Mouse (Mus musculus): ENCODE measurements around the gene Cped1. TPM values are rescaled to one million over a fixed set of nuclear protein-coding genes. Genes with fewer than 3 reads are reported as not detected.

The Cped1 gene
- 3.8 TPM for polyA plus RNA-seq (2015; fragmentation: Illumina TruSeq; extraction: RNeasy Lipid Tissue Mini Kit (QIAGEN cat#74804); ENCODE audit: insufficient read depth, low read depth, low replicate concordance)

DNA sequence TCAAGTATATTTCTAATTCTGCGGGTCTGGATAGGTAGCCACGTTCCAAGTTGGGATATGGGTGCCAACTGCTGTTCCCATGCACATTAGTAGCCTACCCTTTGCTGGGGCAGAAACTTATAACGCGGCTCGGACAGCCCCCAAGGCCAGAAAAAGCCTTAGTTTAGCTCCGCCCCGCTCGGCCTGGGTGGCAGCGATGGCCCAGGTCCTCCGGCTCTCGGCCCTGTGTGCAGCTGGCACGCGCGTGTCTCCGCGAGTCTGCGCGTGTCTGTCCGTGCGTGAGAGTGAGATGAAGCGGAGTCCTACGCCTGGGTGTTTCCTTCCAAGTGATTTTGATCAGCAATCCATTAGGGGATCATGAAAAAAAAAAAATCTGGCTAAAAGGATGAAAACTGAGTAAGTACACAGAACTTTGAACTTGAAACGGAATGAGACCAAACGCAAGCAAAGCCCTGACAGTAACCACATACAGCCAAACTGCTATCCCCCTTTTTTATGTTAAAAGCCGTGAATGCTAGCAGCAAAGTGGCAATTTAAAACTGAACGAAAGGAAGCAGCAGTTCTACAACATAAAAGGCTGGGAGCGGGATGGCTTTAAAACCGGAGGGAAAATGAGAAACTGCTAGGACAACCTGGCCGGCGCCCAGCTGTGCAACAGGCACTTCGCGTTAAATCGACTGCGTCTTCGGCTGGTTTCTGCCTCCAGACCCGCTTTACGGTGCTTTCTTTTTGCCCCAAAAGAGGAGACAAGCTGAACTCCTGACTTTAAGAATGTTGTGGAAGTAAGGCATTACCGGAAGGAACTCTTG is at the start of gene Cped1:
Gene Cped1, plus strand, starts transcription at position 185 of the 809 bp plus-strand sequence.

DNA sequence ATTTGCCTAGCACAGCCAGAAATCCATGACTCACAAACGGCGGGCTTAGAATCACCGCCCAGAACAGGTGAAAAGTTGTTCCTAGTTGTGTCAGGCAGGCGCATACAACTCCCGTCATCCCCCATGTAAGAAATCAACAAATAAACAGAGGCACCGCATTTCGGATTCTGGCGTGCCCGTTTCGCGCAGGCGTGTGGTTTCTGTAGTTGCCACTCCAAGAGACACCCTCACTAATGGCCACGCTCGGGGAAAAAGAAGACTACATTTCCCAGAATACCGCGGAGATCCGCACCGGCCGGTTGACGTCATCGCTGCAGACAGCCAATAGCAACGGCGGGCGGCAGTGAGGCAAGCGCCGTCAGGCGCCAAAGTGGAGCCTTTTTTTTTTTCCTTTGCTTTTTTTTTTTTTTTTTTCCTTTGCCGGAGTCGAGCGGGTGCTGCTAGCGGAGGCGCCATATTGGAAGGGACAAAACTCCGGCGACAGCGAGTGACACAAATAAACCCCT is 36.4 kb upstream of the Cped1 start, which contains the start of gene Ing3:
Gene Ing3, plus strand, starts transcription at position 346 of the 506 bp plus-strand sequence.

GRCm38 (mm10) chr6:22288004-22288736 is 302.5 kb downstream of the Cped1 start, which contains the start of gene Wnt16:
TSS of gene Wnt16 (plus strand) at chr6:22288227.

Other genes starting within 250 kb of the Cped1 start
- gene Tspan12, start 133.4 kb upstream of the Cped1 start, polyA plus RNA-seq (2015; fragmentation: Illumina TruSeq; extraction: RNeasy Lipid Tissue Mini Kit (QIAGEN cat#74804); ENCODE audit: insufficient read depth, low read depth, low replicate concordance): 11.9 TPM
- 2.9 TPM for gene Ing3, start 36.3 kb upstream of the Cped1 start, polyA plus RNA-seq (2015; fragmentation: Illumina TruSeq; extraction: RNeasy Lipid Tissue Mini Kit (QIAGEN cat#74804); ENCODE audit: insufficient read depth, low read depth, low replicate concordance)

Data from pancreas, adult 10 weeks (tissue).